Mouse (Mus musculus) ES-CJ7 (cell line): ENCODE results near the gene Cisd1.

Experiments used
- DNase-seq: peaks from one replicate; pipeline ENCODE4 v3.0.0; 2011; ENCODE audit warnings: low read depth, low spot score

Cisd1 gene

GRCm38 (mm10) chr10:71348637-71349280 lies 4.0 kb upstream of the Cisd1 start:
- peak; percentile 39 for DNase-seq

GRCm38 (mm10) chr10:71347964-71348636 lies 3.3 kb upstream of the Cisd1 start:
- no peak for DNase-seq

- peak; percentile 99 for DNase-seq
Observed at GRCm38 (mm10) chr10:71347509-71347949, 2.8 kb upstream of the Cisd1 start, which contains the start of gene Ipmk. Gene Ipmk (plus strand): TSS chr10:71347763.

GRCm38 (mm10) chr10:71346722-71347508 lies 2.2 kb upstream of the Cisd1 start:
- DNase-seq = peak; percentile 72

GRCm38 (mm10) chr10:71346106-71346505 lies 1.4 kb upstream of the Cisd1 start:
- peak; percentile 83 for DNase-seq

GRCm38 (mm10) chr10:71343567-71344265 lies 1.0 kb downstream of the Cisd1 start:
- no peak for DNase-seq

- DNase-seq = no peak
Observed at GRCm38 (mm10) chr10:71343130-71343529, 1.6 kb downstream of the Cisd1 start.

- peak; percentile 76 for DNase-seq
Observed at GRCm38 (mm10) chr10:71342030-71342805, 2.5 kb downstream of the Cisd1 start.

GRCm38 (mm10) chr10:71341290-71341689 lies 3.5 kb downstream of the Cisd1 start:
- DNase-seq = no peak

GRCm38 (mm10) chr10:71340195-71340594 lies 4.6 kb downstream of the Cisd1 start:
- DNase-seq = no peak

GRCm38 (mm10) chr10:71339463-71339862 lies 5.3 kb downstream of the Cisd1 start:
- no peak for DNase-seq

- no peak for DNase-seq
Observed at GRCm38 (mm10) chr10:71338156-71338905, 6.4 kb downstream of the Cisd1 start.

GRCm38 (mm10) chr10:71337733-71338132 lies 7.0 kb downstream of the Cisd1 start:
- DNase-seq = no peak

- DNase-seq = no peak
Observed at GRCm38 (mm10) chr10:71332859-71333258, 11.9 kb downstream of the Cisd1 start.

GRCm38 (mm10) chr10:71332376-71332775 lies 12.4 kb downstream of the Cisd1 start:
- DNase-seq = peak; percentile 59

GRCm38 (mm10) chr10:71331908-71332307 lies 12.8 kb downstream of the Cisd1 start:
- DNase-seq = no peak

GRCm38 (mm10) chr10:71330070-71330469 lies 14.7 kb downstream of the Cisd1 start:
- DNase-seq = no peak

- no peak for DNase-seq
Observed at GRCm38 (mm10) chr10:71329295-71329694, 15.5 kb downstream of the Cisd1 start.

GRCm38 (mm10) chr10:71328870-71329269 lies 15.9 kb downstream of the Cisd1 start:
- DNase-seq = no peak

- no peak for DNase-seq
Observed at GRCm38 (mm10) chr10:71328382-71328781, 16.4 kb downstream of the Cisd1 start.
